Mouse (Mus musculus): ENCODE results near the gene Dtl. TPM values are rescaled to one million over a fixed set of nuclear protein-coding genes. Genes with fewer than 3 reads are reported as not detected.

Dtl gene
- total RNA-seq, 2 experiments from 2014 or later, result 14.7 to 15.2 TPM

Other genes with a start within 250 kb of the Dtl start
- gene Tmem206, start 249.6 kb downstream of the Dtl start, total RNA-seq (2021), result 1 to 10 TPM; 4.6 to 6.3 TPM
- gene Ppp2r5a, start 172.3 kb downstream of the Dtl start, total RNA-seq (2021), result 10 to 100 TPM; 57.9 to 66.5 TPM
- 10 to 100 TPM; 26.1 to 27.6 TPM for gene Ints7, start 92 bp upstream of the Dtl start, total RNA-seq (2021)
- gene Lpgat1, start 142.3 kb upstream of the Dtl start, total RNA-seq (2021), result 10 to 100 TPM; 41.2 to 48.3 TPM
- 1 to 10 TPM; 8.6 to 8.7 TPM for gene Nek2, start 245.9 kb upstream of the Dtl start, total RNA-seq (2021)

All from gastrocnemius, postnatal 4 days (tissue).